Mouse (Mus musculus) thymus, postnatal 10 days (tissue): Measurements from ENCODE around the gene Mmp15.

Source experiments
- DNase-seq, 2 experiments: peaks; one replicate each; pipeline ENCODE4 v3.0.0; 2021; ENCODE audit warnings: low spot score in 2 of 2

The Mmp15 gene

GRCm38 (mm10) chr8:95341721-95342120, 10.3 kb upstream of the Mmp15 start:
- no peak for DNase-seq

- DNase-seq: no peak
Measured at GRCm38 (mm10) chr8:95344668-95345067, 7.4 kb upstream of the Mmp15 start.

- DNase-seq: peak; percentile 36 to 73
Measured at GRCm38 (mm10) chr8:95346643-95347545, 5.2 kb upstream of the Mmp15 start.

GRCm38 (mm10) chr8:95348356-95348755, 3.7 kb upstream of the Mmp15 start:
- no peak for DNase-seq

- DNase-seq: no peak
Measured at GRCm38 (mm10) chr8:95348811-95349630, 3.0 kb upstream of the Mmp15 start.

GRCm38 (mm10) chr8:95351461-95351860, 607 bp upstream of the Mmp15 start:
- DNase-seq: no peak

- no peak for DNase-seq
Measured at GRCm38 (mm10) chr8:95352871-95353866, 1.1 kb downstream of the Mmp15 start.

GRCm38 (mm10) chr8:95354606-95355005, 2.5 kb downstream of the Mmp15 start:
- no peak for DNase-seq

GRCm38 (mm10) chr8:95358550-95359411, 6.7 kb downstream of the Mmp15 start:
- DNase-seq: no peak

- DNase-seq: no peak
Measured at GRCm38 (mm10) chr8:95360181-95361015, 8.3 kb downstream of the Mmp15 start.

- no peak for DNase-seq
Measured at GRCm38 (mm10) chr8:95361016-95361341, 8.9 kb downstream of the Mmp15 start.

GRCm38 (mm10) chr8:95362272-95362671, 10.2 kb downstream of the Mmp15 start:
- DNase-seq: no peak

- no peak for DNase-seq
Measured at GRCm38 (mm10) chr8:95363849-95364248, 11.8 kb downstream of the Mmp15 start.

GRCm38 (mm10) chr8:95369581-95370326, 17.7 kb downstream of the Mmp15 start:
- DNase-seq: peak; percentile 65 to 70

GRCm38 (mm10) chr8:95373389-95374002, 21.4 kb downstream of the Mmp15 start:
- DNase-seq: no peak

GRCm38 (mm10) chr8:95374429-95374828, 22.4 kb downstream of the Mmp15 start:
- no peak for DNase-seq

- DNase-seq: no peak
Measured at GRCm38 (mm10) chr8:95375374-95375930, 23.4 kb downstream of the Mmp15 start.

GRCm38 (mm10) chr8:95376309-95376999, 24.4 kb downstream of the Mmp15 start:
- no peak for DNase-seq
